Mouse (Mus musculus) heart, embryonic 10.5 days (tissue): ENCODE data around the gene Plekhj1. TPM values are rescaled to one million over a fixed set of nuclear protein-coding genes. Genes with fewer than 3 reads are reported as not detected.
"Not testable (repeated sequence)": the region's sequence is repeated elsewhere in the genome, so short reads cannot be mapped to it uniquely, and the experiment has no call there.

Source experiments
- DNase-seq: peaks from one replicate; pipeline ENCODE4 v3.0.0-alpha.2; 2017; ENCODE audit warnings: low spot score
- H3K27ac ChIP-seq: fragments of 300-500 bp; sonication (generic); 2 replicates; pipeline ENCODE4 v1.5.1; 2016; ENCODE audit warnings: mild to moderate bottlenecking
- H3K27me3 ChIP-seq: fragments of 300-500 bp; sonication (generic); 2 replicates; pipeline ENCODE4 v1.6.1; 2016; ENCODE audit warnings: mild to moderate bottlenecking; ENCODE audit not compliant: poor library complexity, insufficient read depth, severe bottlenecking
- H3K36me3 ChIP-seq: fragments of 300-500 bp; sonication (generic); 2 replicates; pipeline ENCODE4 v1.6.1; 2016; ENCODE audit warnings: mild to moderate bottlenecking, moderate library complexity
- H3K4me1 ChIP-seq: fragments of 300-500 bp; sonication (generic); 2 replicates; pipeline ENCODE4 v1.6.1; 2016; ENCODE audit warnings: mild to moderate bottlenecking
- H3K4me3 ChIP-seq: fragments of 300-500 bp; sonication (generic); 2 replicates; pipeline ENCODE4 v1.5.1; 2016; ENCODE audit warnings: mild to moderate bottlenecking, moderate library complexity
- H3K9me3 ChIP-seq: fragments of 300-500 bp; sonication (generic); 2 replicates; pipeline ENCODE4 v1.6.1; 2016; ENCODE audit warnings: mild to moderate bottlenecking, moderate library complexity
- WGBS: fragments of 180-500 bp; shearing (Covaris S2); methylation state at CpG from one replicate; pipeline ENCODE4 v1.1.7; 2016; 5-methylcytosine and 5-hydroxymethylcytosine counted together
- polyA plus RNA-seq: library from polyadenylated mRNA; unstranded; fragments of >200 nt; fragmentation: Nextera tagmentation; extraction: Ambion mirVana; gene quantifications from 2 replicates; pipeline ENCODE4 v1.2.1, GENCODE M21; 2016

Gene Plekhj1
- polyA plus RNA-seq, 1 experiment from 2014 or later = 151 TPM

- Histone ChIP-seq H3K36me3 (no peaks in the 10 kb centered on the region), H3K4me3 (no peak overlapping the region), H3K27me3 (no peaks in the 10 kb centered on the region), H3K27ac (no peak overlapping the region), H3K4me1 (peaks cover 9% of the 10 kb centered on the region), H3K9me3 (no peaks in the 10 kb centered on the region)
- 81% methylated on average over 5 of the region's 5 CpGs for WGBS
- no peak for DNase-seq
Measured at GRCm38 (mm10) chr10:80822528-80822927, 24.1 kb upstream of the Plekhj1 start.

DNA sequence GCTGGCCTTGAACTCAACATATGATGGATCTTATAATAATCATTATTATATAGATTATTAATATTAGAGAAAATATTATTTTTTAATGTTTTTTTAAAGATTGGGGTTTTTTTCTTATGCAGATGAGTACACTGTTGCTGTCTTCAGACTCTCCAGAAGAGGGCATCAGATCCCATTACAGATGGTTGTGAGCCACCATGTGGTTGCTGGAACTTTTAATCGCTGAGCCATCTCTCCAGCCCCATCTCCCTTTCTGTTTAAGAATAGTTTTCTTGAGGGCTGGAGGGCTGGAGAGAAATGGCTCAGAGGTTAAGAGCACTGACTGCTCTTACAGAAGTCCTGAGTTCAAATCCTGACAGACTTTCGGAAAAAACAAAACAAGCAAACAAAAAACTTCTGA lies 23.6 kb upstream of the Plekhj1 start:
- DNase-seq = no peak
- no peaks in the 10 kb centered on the region for H3K27me3 ChIP-seq
- no peaks in the 10 kb centered on the region for H3K9me3 ChIP-seq
- 36% methylated on average over 2 of the region's 2 CpGs for WGBS
- peaks cover 9% of the 10 kb centered on the region; the same call in 1 of the 2 replicates for H3K4me1 ChIP-seq
- H3K4me3 ChIP-seq = no peak overlapping the region
- no peaks in the 10 kb centered on the region for H3K36me3 ChIP-seq
- H3K27ac ChIP-seq = no peak overlapping the region

DNA sequence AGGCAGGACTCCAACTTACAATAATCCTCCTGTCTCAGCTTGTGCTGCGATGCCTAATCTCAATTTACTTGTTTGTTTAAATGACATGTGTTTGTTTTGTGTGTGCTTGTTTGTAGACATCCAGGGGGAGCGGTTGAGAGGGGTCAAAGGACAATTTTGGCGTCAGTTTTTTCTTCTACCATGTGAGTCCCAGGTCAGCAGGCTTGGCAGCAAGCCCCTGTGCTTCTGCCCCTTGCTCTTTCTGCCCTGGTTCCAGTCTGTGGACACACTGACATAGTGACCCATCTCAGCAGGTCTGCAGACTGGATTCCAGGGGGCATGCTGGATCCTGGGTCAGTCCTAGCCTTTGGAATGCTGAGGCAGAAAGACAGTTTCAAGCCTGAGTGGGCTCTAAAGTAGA lies 21.0 kb upstream of the Plekhj1 start:
- no peak overlapping the region for H3K27ac ChIP-seq
- no peaks in the 10 kb centered on the region for H3K36me3 ChIP-seq
- 55% methylated on average over 3 of the region's 3 CpGs for WGBS
- DNase-seq = no peak
- no peaks in the 10 kb centered on the region for H3K27me3 ChIP-seq
- H3K4me1 ChIP-seq = peaks cover 9% of the 10 kb centered on the region; the same call in 1 of the 2 replicates
- H3K9me3 ChIP-seq = no peaks in the 10 kb centered on the region
- H3K4me3 ChIP-seq = no peak overlapping the region

GRCm38 (mm10) chr10:80818599-80819281 lies 20.3 kb upstream of the Plekhj1 start:
- H3K27me3 ChIP-seq = no peaks in the 10 kb centered on the region
- 46% methylated on average over 6 of the region's 6 CpGs for WGBS
- H3K36me3 ChIP-seq = no peaks in the 10 kb centered on the region
- no peak overlapping the region for H3K27ac ChIP-seq
- H3K9me3 ChIP-seq = no peaks in the 10 kb centered on the region
- no peak overlapping the region for H3K4me3 ChIP-seq
- peak; percentile 87 for DNase-seq
- H3K4me1 ChIP-seq = peaks cover 9% of the 10 kb centered on the region; the same call in 1 of the 2 replicates

DNA sequence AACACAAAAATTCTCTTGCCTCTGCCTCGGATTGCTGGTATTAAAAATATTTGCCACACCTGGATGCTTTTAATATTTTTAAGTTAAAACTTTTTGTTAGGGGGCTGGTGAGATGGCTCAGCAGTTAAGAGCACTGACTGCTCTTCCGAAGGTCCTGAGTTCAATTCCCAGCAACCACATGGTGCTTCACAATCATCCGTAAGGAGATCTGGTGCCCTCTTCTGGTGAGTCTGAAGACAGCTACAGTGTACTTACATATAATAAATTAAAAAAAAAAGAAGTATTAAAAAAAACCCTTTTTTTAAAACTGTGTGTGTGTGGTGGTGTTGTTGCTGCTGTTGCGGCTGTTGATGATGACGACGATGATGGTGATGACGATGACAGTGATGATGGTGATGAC lies 19.5 kb upstream of the Plekhj1 start:
- not testable (repeated sequence) for DNase-seq, H3K4me3 ChIP-seq, H3K27me3 ChIP-seq, H3K9me3 ChIP-seq, H3K36me3 ChIP-seq, H3K27ac ChIP-seq, H3K4me1 ChIP-seq
- 79% methylated on average over 7 of the region's 7 CpGs for WGBS

DNA sequence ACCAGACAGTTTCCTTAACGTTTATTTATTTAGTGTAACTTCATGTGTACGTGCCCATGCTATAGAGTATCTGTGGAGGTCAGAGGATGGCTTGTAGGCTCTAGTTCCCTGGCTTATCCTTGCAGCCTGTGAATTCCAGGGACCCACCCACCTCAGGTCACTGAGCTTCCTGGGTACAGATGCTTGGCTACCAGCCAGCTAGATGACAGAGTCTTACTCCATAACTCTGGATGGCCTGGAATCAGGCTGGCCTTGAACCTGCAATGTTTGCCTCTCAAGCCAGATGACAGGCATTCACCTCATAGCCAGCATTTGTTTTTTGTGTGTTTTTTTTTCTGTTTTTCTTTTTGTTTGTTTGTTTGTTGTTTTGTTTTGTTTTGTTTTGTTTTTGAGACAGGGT lies 18.7 kb upstream of the Plekhj1 start:
- 65% methylated on average over 2 of the region's 2 CpGs for WGBS

DNA sequence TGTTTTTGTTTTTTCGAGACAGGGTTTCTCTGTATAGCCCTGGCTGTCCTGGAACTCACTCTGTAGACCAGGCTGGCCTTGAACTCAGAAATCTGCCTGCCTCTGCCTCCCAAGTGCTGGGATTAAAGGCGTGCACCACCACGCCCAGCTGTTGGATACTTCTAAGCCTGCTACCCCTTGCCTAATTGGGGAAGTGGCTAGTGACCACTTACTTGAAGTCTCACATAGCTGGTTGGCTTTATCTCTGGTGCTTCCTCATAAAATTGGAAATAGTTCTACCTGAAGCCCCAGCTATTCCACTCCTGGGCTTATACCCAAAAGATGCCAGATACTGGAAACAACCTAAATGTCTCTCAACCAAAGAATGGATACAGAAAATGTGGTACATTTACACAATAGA lies 17.9 kb upstream of the Plekhj1 start:
- not testable (repeated sequence) for H3K27me3 ChIP-seq, H3K4me3 ChIP-seq, H3K27ac ChIP-seq, DNase-seq, H3K36me3 ChIP-seq, H3K9me3 ChIP-seq
- peaks cover 17% of the 10 kb centered on the region for H3K4me1 ChIP-seq
- WGBS = 77% methylated on average over 3 of the region's 3 CpGs

More for the DNA sequence above, 18.7 kb upstream of the Plekhj1 start:
- peaks cover 15% of the 10 kb centered on the region for H3K4me1 ChIP-seq
- H3K27me3 ChIP-seq = no peaks in the 10 kb centered on the region; the same call in 1 of the 2 replicates
- no peak overlapping the region for H3K4me3 ChIP-seq
- H3K9me3 ChIP-seq = no peaks in the 10 kb centered on the region
- no peak overlapping the region for H3K27ac ChIP-seq
- H3K36me3 ChIP-seq = no peaks in the 10 kb centered on the region
- no peak for DNase-seq

GRCm38 (mm10) chr10:80814800-80815199 lies 16.4 kb upstream of the Plekhj1 start:
- Histone ChIP-seq H3K4me3 (no peak overlapping the region), H3K9me3 (no peaks in the 10 kb centered on the region), H3K36me3 (no peaks in the 10 kb centered on the region), H3K4me1 (peaks cover 25% of the 10 kb centered on the region), H3K27ac (no peak overlapping the region), H3K27me3 (peaks cover 7% of the 10 kb centered on the region)
- WGBS = 67% methylated on average over 7 of the region's 7 CpGs
- DNase-seq = no peak

DNA sequence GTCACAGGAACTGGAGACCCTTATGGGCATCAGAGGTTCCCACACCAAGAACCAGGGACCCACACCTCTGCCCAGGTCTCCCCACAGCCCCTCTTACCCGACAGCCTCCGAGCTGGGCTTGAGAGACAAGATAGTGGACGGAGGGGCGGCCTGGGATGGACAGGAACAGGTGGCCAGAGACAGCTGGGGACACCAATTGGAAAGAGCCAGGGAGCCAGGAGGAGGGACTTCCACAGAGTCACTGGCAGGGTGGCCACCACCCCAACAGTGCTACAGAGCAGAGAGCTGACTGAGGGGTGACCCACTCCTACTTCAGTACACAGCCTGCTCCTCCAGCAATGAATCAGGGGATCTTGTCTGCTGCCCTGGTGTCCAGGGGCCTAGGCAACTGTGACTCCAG lies 14.9 kb upstream of the Plekhj1 start, which contains the start of gene Jsrp1:
Gene Jsrp1, minus strand, starts transcription at position 133 of the 400 bp plus-strand sequence.
- 40% methylated on average over 4 of the region's 4 CpGs for WGBS
- H3K27me3 ChIP-seq = peaks cover 7% of the 10 kb centered on the region
- H3K4me1 ChIP-seq = peaks cover 30% of the 10 kb centered on the region
- no peaks in the 10 kb centered on the region for H3K9me3 ChIP-seq
- H3K36me3 ChIP-seq = no peaks in the 10 kb centered on the region
- no peak within 1 kb of the TSS for H3K4me3 ChIP-seq
- DNase-seq = no peak
- peak within 1 kb of the TSS; percentile 38 for H3K27ac ChIP-seq

GRCm38 (mm10) chr10:80812391-80813041 lies 14.1 kb upstream of the Plekhj1 start:
- no peak for DNase-seq
- H3K27ac ChIP-seq = peak overlapping the region; percentile 38
- 46% methylated on average over 5 of the region's 5 CpGs for WGBS
- H3K27me3 ChIP-seq = peaks cover 14% of the 10 kb centered on the region
- no peaks in the 10 kb centered on the region for H3K36me3 ChIP-seq
- H3K4me1 ChIP-seq = peaks cover 39% of the 10 kb centered on the region
- H3K9me3 ChIP-seq = no peaks in the 10 kb centered on the region
- no peak overlapping the region for H3K4me3 ChIP-seq

DNA sequence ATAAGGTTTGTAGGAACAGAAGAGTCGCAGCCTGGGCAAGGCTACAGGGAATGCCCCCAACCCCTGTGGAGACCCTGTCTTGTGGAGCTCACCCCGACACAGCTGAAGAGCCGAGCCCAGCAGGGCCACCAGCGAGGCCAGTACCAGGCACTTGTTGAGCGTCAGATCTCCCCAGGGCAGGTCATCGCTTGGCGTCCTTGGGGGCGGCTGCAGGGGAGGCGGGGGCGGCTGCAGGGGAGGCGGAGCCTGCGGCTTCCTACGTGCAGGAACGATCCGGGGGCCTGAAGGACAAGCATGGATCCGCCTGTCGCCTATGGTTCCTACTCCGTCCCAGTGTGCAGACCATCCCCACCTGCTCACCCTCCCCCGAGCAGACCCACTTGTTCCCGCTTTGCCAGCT lies 11.7 kb upstream of the Plekhj1 start:
- DNase-seq = peak; percentile 80
- Histone ChIP-seq H3K4me1 (peaks cover 63% of the 10 kb centered on the region), H3K27me3 (peaks cover 26% of the 10 kb centered on the region), H3K9me3 (no peaks in the 10 kb centered on the region), H3K4me3 (peak overlapping the region; percentile 54), H3K27ac (peak overlapping the region; percentile 86), H3K36me3 (peaks cover 8% of the 10 kb centered on the region)
- 2% methylated on average over 20 of the region's 20 CpGs for WGBS

- Histone ChIP-seq H3K36me3 (peaks cover 18% of the 10 kb centered on the region), H3K27ac (peak overlapping the region; percentile 89), H3K4me1 (peaks cover 73% of the 10 kb centered on the region), H3K27me3 (peaks cover 26% of the 10 kb centered on the region), H3K4me3 (peak overlapping the region; percentile 69), H3K9me3 (no peaks in the 10 kb centered on the region)
- peak; percentile 77 for DNase-seq
- 5% methylated on average over 18 of the region's 18 CpGs for WGBS
Measured at GRCm38 (mm10) chr10:80808985-80809632, 10.7 kb upstream of the Plekhj1 start.
